Mouse (Mus musculus): ENCODE results near the gene Lrrc61. TPM values are rescaled to one million over a fixed set of nuclear protein-coding genes. Genes with fewer than 3 reads are reported as not detected.

Gene Lrrc61
- total RNA-seq, 2 experiments from 2014 or later = 35.4 to 40.3 TPM

Other genes starting within 250 kb of the Lrrc61 start
- gene Krba1, start 159.2 kb upstream of the Lrrc61 start, total RNA-seq (2021) = 10 to 100 TPM; 45.9 to 47.5 TPM
- gene Zfp467, start 109.0 kb upstream of the Lrrc61 start, total RNA-seq (2021) = 10 to 100 TPM; 30.9 to 31.6 TPM
- gene Sspo, start 106.6 kb upstream of the Lrrc61 start, total RNA-seq (2021) = 1 to 10 TPM in 1 of 2 experiments, under 1 TPM in 1; 0.16 to 1.1 TPM
- 100 to 1,000 TPM; 423 to 437 TPM for gene Atp6v0e2, start 17.2 kb upstream of the Lrrc61 start, total RNA-seq (2021)
- 10 to 100 TPM; 12.0 to 14.4 TPM for gene Rarres2, start 18.0 kb downstream of the Lrrc61 start, total RNA-seq (2021)
- not detected for gene Gm45021, start 34.8 kb downstream of the Lrrc61 start, total RNA-seq (2021)
- gene Repin1, start 39.1 kb downstream of the Lrrc61 start, total RNA-seq (2021) = 10 to 100 TPM; 55.0 to 58.6 TPM
- not detected for gene Gm44965, start 39.1 kb downstream of the Lrrc61 start, total RNA-seq (2021)
- gene Zfp775, start 47.3 kb downstream of the Lrrc61 start, total RNA-seq (2021) = 1 to 10 TPM; 6.0 to 8.1 TPM
- 10 to 100 TPM; 15.9 to 16.0 TPM for gene AI854703, start 72.0 kb downstream of the Lrrc61 start, total RNA-seq (2021)
- gene Gimap8, start 92.4 kb downstream of the Lrrc61 start, total RNA-seq (2021) = under 1 TPM; 0.91 to 0.93 TPM
- gene Gimap9, start 121.3 kb downstream of the Lrrc61 start, total RNA-seq (2021) = under 1 TPM; 0.70 to 0.80 TPM
- gene Gimap4, start 129.8 kb downstream of the Lrrc61 start, total RNA-seq (2021) = under 1 TPM; 0.28 to 0.75 TPM
- gene Gimap6, start 153.4 kb downstream of the Lrrc61 start, total RNA-seq (2021) = 1 to 10 TPM; 3.6 to 4.1 TPM
- gene Gm28053, start 163.8 kb downstream of the Lrrc61 start, total RNA-seq (2021) = 1 to 10 TPM in 1 of 2 experiments, not detected in 1; 2.3 TPM
- not detected for gene Gimap7, start 163.8 kb downstream of the Lrrc61 start, total RNA-seq (2021)
- gene Gimap1, start 184.3 kb downstream of the Lrrc61 start, total RNA-seq (2021) = 1 to 10 TPM; 2.1 to 2.3 TPM
- 1 to 10 TPM in 1 of 2 experiments, under 1 TPM in 1; 0.89 to 1.4 TPM for gene Gimap5, start 191.4 kb downstream of the Lrrc61 start, total RNA-seq (2021)
- not detected for gene Gimap3, start 216.1 kb downstream of the Lrrc61 start, total RNA-seq (2021)

Measured in left cerebral cortex, adult 18-20 months (tissue).